Mouse (Mus musculus): ENCODE results near the gene Rcbtb2.
A peak's percentile ranks its signal among the peaks of the same experiment; 100 is the strongest.

Gene Rcbtb2

DNA sequence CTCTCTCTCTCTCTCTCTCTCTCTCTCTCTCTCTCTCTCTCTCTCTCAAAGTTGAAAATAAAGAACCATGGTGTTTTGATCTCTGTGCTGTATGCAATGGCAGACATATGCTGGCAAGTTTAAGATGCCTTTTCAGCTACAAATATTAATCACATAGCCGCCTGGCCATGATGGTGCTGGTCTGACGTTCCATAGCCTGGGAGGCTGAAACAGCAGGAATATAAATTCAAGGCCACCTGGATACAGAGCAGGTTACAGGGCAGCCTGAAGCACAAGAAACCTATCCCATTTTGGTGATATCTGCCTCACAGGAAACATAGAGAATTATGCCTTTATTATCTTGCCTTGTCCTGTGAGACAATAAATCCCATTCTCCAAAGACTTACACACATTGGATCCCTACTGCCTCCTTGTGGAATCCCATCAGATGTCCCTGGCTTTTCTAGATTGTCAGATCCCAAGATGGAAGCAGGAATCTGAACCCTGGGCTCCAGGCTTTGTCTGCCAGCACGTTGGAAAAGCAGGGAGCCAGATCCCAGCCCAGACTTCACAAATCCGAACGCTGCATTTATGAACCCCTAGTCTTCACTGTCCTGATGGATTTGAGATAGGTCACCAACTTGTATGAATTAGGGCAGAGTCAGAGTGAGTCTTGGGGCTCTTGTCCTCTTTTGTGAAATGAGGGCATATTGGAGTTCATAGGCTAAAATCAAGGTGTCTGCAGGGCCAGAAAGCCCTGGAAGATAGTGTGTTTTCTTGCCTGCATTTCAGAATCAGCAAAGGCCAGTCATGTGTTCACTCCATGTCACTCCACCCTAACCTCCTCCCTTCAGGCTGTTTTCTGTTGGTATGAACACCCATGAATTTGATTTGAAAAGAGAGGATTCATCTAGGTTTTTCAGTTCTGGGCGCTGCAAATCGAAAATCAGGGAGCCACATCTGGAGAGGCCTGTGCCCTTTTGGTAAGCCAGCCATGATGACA is 5.1 kb upstream of the Rcbtb2 start:
- DNase-seq = no peak

DNA sequence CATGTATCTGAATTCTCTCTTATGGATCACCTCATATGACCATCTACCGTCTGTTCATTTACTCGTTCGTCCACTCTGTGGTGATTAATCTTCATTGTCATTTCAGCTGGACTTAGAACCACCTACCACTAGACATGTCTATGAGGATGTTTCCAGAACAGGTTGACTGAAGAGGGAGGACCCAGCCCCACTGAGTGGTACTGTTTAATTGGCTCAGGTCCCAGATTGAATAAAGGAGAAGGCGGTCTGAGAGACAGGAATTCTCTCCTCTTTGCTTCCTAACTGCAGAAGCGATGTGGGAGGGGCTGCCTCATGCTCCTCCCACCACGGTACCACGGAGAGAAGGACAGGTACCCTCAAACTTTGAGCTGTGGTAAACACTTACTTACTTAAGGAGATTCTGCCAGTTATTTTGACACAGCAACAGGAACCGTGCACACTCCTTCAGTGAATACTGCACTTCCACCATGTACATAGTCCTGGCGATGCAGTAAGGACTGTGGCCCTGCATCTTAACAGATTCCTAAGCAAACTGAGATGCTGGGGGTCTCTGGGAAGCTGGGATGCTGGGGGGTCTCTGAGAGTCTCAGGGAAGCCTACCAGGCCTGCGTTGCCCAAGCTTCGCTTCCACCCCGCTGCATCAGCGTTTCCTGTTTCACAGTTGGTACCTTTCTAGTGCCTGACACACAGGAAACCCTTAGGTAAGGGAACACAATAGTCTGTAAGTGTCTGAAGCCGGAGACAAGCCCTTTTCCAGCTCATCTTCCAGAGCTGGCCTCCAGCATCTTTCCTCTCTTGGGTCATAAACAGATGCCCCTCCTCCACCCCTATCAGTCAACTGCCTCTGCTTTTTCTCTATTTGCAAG is 4.1 kb upstream of the Rcbtb2 start:
- peak in 1 of 2 experiments; percentile 16 for DNase-seq

DNA sequence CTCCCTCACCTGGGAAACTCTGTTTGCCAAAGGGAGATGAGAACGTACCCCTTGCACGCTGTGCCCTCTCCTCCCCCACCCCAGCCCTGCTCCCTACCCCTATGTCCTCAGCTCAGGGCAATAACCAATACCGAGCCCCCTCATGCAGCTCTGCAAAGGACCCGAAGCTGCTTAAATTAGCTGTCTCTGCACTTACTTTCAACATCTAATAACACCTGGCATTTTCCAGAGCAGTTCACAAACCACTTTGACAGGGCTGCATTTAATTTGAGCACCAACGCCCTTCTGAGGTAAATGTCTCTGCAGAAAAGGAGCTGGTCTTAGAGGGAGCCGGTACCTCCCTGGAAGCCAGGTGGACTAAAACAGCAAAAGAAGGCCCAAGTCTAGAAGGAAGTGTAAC is 3.4 kb upstream of the Rcbtb2 start:
- DNase-seq = no peak

DNA sequence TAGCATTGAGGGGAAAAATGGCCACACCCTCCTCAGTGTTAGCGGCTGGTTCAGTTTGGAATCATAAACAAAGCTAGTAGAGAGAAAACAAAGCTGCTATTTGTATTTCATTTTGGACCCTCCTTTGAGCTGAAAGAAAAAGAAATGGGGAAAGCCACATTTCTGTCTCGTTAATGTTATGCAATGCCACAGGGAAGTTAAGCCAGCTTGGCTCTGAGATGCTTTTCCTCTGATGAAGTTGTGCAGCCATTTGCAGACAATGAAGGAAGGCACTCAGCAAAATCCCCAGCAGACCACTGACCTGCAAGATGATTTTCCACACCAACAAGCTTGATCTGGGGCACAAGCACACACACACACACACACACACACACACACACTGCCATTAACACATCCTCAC is 2.9 kb upstream of the Rcbtb2 start:
- no peak for DNase-seq

DNA sequence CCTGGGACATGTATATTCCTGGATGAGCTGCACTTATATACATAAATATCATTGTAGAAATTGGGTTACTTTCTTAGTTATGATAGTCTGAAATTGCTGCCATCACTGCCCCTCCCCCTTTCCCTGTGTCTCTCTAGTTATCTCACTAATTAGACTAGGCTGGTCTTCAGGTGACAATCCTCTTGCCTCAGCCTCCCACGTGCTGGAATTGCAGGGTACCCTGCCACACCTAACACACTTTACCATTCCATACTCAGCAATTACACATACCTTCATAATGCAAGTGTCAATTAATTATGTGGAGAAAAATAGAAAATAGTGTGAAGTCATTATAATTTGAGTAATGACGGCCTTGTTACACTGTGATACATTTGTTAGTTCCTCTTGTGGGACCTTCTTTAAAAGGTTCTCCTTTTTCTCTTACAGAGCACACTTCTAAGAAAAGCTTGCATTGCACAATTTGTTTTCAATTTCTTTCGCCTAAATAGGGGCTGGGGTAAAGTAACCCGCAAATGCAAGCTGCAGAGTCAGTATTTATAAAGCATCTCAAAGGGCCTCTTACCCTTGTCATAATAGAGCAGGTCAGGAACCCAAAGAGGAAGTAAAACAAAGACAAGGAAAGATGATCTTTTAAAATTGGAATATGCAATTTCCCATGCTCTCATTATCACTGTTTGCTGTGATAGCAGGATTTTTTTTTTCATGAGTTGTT is 470 bp upstream of the Rcbtb2 start:
- DNase-seq = no peak

DNA sequence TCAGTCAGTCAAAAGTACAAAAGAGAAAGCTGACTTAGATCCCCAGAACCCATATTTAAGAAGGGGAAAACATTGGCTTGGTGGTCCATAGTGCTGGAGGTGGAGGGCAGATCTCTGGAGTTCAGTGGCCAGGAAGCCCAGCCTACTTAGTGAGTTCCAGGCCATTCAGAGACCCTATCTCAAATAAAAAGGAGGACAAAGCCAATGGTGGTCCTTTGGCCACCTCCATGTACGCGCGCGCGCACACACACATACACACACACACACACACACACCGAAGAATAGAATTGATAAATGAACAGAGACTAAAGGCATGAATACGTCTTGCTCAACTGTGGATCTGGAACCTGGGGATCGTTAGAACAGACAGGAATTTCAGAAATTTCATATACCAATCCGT is 544 bp downstream of the Rcbtb2 start:
- DNase-seq = no peak

DNA sequence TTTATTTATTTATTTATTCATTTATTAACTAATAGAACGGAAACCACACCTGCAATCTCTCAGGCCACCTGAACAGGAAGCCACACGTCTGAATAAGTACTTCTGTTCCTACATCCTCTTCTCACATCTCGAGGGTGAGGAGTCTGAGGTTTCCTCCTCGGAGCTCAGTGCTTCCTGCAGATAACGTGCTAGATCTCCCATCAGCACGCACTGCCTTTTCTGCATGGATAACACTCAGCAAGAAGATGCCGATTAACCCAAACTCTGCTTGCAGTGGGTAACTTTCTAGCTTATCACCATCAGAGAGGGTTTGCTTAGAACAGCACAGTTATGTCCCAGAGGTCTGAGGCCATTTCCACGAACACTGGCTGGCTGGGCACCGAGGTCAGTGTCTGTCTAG is 949 bp downstream of the Rcbtb2 start:
- DNase-seq = peak; percentile 15 to 32

DNA sequence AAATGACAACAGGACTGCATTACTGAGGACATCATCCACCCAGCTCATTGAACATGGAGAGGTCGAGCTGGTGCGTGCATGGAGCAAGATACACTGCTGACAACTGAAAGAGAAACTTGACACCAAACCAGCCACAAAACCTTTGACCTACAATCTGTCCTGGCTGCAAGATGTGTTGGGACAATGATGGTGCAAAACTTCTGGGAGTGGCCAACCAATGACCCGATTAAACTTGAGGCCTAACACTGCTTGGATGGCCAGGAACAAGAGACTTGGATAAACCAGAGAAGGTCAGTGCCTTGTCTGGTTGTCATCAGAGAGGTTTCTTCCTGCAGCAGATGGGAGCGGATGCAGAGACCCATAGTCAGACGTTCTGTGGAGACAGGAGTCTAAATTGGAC is 7.7 kb downstream of the Rcbtb2 start:
- no peak for DNase-seq

DNA sequence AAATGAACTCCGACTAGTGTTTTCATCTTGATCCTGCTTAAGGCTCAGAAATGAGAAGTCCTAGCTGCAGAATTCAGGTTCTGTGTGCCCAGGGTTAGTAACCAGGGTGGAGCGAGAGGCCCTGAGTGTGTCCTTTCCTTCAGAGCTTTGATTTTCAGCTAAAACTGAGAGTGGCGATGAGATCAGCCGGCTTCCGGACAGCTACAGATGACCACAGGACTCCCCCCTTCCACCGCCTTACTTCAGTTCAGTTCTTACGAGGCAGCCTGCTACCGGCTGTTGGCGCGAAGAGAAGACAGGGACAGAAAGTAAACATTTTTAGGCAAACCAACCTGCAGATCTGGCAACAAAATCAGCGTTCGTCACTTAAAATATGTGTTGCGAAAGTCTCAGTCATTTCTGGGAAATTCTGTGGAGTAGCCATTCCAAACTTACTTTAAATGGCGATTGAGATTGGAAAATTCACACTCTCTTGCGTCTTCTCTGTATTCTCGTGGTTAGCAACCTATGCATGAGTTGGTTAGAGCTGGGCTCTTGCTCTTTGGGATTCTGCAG is 9.1 kb downstream of the Rcbtb2 start:
- no peak for DNase-seq

DNA sequence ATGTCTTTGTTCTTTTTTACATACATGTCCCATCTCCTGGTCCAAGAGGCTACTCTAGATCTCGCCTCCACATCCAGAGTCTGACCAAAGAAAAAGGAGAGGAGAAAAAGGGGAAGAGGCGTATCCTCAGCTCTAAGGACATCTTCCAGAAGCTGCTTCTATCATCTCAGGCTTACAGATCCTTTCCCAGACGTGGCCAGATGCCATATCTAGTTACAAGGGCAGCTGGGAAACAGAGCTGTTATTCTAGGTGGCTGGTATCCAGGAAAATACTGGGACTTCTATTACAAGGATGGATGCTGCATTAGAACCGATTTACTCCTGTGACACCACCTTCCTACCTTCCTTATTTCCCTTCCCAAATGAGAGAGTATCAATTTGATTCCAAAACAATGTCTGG is 9.9 kb downstream of the Rcbtb2 start:
- DNase-seq = no peak

DNA sequence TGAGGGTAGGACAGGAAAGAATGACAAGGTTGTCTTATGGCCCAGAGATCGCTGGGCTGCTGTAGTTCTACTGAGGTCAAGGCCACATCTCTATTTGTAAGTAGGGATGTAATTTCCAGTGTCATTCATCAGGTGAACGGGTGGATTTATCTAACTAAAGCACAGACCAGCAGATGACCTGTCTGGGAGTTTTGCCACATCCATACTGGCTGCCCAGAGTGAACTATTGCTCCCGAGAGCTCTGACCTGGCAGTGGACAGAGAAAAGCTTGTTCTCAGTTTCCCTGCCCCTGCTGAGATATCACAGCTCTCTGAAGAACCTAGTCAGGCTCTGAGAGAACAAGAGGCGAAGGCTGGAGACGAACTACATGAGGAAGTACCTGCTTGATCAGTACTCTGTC is 14.4 kb downstream of the Rcbtb2 start:
- no peak for DNase-seq

DNA sequence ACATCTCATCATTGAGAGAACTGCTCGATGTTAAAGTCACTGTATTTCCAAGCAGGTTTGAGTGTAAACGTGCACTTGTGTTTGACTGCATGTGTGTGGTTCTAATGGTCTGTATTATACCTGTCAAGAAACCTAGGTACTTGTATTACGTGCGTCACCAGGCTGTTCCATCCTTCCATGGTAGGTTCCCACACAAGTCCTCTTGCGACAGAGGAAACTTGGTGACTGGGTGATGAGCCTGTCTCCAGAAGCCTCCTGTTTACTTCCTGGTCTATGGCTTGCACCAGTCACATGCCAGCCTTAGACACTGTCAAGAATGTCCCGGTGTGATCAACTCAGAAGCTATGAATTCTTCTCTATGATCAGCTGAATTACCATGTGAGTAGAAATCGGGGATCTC is 15.6 kb downstream of the Rcbtb2 start:
- DNase-seq = no peak

DNA sequence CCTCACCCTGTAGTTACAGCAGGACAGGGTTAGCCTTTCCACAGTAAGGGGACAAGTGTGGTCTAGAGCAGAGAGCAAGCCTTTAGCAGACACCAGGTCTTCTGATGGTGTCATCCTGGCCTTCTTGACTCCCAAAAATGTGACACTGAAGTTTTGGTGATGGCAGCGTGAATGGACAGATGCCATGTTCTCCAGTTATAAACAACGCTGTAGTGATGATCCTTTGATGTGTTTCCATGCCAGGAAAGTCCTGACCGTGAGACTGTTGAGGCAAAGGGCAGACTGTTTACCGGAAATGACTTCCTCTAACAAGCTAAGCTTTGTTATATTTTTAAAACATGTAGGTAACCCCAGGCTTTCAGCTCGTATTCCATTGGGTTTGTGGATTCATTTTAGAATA is 17.0 kb downstream of the Rcbtb2 start:
- DNase-seq = no peak

DNA sequence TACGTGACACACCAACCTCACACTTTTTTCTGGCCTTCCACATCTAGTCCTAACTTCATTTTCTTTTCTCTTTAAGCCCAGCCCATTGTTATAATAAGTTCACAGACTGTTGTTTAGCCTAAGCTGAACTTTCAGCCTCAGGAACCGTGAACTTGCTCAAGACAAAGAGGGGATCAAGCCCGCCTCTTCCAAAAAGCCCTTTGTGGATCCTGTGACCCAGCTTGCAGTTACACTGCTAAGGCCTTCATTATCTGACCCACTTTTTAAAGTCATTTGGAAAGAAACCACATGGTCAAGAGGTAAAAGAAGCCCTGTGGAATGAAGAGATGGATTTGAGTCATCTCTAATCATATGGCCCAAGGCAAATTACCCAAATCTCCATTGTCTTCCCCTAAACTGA is 19.0 kb downstream of the Rcbtb2 start:
- no peak for DNase-seq

DNA sequence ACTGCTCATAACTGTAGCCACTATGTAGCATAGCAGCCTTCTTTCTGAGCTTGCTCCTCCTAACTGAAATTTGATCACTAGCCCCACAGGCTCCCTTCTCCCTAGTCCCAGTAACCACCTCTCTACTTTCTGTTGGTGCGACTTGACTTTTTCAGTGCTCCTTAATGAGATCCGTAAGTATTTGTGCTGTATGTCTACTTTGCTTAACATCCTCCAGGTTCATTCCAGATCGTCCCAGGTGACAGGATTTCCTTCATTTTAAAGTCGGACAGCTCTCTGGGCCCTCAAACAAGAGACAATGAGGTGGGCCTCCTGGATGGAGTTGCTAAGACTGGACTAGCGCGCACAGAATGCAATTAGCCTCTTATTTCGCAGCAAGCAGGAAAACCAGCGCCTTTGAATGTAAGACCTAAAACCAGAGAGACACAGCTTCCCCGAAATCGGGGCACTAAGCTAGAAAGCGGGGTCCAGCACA is 19.6 kb downstream of the Rcbtb2 start:
- DNase-seq = peak in 1 of 2 experiments; percentile 29

DNA sequence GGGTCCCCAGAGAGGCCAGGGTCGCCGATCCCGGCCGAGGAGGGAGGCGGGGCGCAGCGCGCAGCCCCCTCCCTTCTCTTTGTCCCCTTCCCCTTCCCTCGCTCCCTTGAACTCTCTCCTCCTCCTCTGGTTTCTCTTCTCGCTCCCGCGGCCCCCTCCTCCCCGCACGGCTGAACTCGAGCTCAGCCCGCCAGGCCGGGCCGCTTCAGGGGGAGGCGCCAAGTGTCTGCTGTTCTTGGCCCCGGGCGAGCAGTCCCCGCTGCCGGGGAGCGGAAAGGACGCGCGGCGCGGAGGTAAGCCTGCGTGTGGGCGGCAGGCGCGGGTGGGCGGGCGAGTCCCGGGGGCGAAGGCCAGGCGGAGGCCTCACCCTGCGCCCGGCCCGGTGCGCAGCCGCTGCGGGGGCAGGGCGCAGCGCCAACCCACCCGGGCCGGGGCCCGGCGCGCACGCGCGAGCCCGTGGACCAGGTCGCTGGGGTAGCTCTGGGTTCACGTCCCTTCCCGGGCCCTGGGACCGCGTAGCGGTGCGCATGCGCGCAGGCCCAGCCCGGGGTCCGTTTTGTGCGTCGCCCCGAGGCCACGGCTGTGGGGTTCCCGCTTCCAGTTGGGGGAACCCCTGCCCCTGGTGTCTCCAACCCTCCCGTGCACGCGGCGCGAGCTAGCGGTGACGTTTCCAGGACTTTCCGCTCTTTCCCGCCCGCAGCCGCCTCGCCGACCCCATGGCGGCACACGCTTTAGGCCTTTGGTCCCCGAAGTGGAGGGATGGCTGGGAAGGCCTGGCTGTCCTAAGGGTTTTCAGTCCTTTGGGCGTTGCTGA is 20.3 kb downstream of the Rcbtb2 start:
- peak; percentile 81 to 90 for DNase-seq

DNA sequence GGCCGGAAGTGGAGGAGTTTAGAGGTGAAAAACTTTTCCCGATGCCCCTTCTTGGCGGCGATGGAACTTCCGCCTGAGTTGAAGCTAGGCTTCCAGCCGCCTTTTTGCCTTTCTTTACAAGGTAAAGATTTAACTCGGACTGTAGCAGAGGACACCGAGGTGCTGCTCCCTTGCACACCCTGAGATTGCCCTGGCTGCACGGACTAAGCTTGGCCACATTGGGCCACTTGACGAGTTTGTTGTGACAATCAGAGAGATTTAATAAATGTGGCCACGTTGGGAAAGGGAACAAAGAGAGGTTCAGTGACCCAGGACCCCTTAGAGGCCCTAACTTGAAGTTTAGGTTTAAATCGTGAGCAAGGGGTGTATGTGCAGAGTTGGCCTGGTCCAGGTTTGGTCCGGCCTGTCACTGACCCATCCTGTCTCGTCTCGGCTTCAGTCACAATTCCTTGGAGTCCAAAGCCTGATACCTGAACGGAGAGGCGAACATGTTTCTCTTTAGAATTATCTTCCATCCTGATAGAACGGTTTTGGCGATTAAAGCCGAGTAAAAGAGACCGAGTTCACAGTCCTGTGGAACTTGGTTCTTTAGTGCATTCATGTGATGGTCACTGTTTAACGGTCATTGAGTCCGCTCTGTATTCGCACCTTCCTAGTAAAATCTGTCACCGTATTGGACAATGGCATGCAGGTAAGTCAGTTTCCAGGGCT is 21.0 kb downstream of the Rcbtb2 start:
- no peak for DNase-seq

DNA sequence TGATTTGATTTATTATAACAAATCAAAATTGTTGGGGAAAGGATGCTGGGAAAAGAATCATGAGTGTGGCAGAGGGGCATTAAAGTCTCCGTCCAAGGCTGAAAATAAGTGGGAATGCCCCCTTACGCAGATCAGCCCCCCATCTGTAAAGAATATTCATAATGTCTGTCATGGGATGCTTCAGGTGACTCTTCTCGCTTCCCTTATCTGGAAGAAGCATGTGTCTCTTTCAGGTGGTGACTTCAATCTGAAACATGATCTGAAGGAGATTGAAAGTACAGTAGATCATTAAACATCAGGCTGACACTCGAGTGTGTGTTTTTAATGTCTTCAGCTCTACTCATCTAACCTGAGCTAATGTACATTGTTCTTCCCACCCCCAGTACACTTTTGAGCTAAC is 22.7 kb downstream of the Rcbtb2 start:
- DNase-seq = no peak

DNA sequence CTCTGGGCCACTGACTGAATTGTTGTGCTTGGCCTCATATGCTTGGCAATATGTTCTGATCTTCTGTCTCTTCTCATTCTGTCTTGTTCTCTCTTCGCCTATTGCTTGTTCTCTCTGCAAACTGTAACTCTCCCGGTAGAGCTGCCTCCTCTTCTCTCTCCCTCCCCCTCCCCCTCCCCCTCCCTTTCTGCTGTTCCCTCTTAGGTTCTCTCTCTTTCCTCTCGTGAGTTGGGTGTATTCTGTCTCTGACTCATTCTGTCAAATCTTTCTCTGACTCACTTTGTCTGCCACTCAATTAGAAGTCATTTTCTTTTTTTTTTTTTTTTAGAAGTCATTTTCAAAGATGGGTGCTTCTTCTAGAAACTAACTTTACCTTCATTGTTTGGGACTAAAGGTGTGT is 23.9 kb downstream of the Rcbtb2 start:
- DNase-seq = no peak

DNA sequence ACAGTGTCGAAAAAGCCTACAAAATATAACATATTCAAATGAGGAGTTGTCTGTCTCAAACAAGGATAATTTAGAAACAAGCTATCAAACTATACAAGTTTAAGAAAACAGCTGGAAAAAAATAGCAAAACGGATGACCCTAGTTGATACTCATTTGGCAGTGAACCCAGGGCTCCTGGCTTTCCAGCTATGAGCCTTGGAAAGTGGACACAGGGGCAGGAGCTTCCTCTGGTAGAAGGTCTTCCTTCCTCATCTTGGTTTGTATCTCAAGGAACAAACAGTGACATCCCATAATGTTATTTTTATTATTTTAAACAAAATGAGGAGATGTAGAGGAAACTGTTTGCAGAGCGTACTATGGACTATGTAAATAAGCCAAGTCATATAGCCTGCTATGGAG is 25.3 kb downstream of the Rcbtb2 start:
- no peak for DNase-seq

DNA sequence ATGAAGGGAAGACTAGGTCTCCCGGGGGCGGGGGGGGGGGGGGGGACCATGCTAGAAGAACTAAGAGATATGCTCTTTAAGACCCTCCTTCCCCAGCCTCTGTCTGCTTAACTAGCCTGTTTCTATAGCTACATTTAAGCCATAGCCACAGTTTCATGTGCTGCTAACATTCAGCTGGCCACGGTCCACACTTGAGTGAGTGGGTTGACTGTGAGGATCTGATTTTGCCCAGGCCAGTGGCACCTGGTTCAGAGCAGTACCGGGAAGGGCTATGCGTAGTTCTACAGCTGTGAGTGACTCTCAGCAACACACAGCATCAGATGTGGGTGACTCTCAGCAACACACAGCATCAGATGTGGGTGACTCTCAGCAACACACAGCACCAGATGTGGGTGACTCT is 38.5 kb downstream of the Rcbtb2 start:
- DNase-seq = no peak

All from kidney, postnatal 36 days (tissue).